Mouse (Mus musculus): ENCODE measurements around the gene Ctrc.

DNA sequence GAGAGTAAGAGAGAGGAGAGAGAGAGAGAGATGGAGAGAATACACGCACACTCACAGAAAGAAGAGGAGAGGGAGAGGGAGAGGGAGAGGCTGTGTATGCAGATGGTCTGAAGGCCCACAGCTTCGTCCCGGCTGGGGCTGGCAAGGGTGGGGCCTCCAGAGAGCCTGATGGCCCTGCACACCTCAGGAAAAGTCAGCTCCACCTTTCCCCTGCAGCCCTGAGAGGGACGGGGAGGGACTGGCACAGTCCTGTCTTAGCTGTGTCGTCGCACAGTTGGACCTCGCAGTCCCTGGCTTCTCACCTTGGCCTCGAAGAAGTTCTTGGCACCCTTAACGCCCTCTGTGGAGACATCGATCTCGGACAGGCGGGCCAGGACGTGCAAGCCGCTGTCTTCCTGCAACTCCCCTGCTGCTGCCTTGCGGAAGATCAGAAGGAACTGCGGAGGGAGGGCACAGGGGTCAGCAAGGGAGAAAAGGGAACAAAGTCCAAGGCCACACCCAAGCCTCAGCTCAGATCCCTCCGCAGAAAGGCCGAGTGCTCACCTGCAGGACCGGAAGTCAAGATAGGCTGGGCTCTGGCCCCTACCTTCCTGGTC is 14.2 kb upstream of the Ctrc start:
- TF ChIP-seq CTCF (IDR thresholded peaks at IDR 0.05; ENCODE audit: insufficient read depth, low read length) (no peak), POLR2A (IDR thresholded peaks at IDR 0.05; ENCODE audit: borderline replicate concordance, extremely low read depth, low read depth, low read length) (no peak)
